Mouse (Mus musculus) lung, embryonic 16.5 days (tissue): ENCODE measurements at regions not wholly inside any gene's neighbourhood (a gene's known extent, or its start where the extent isn't known, plus 50 kb on each side); places are given as distances from the start of the nearest gene placed in this dataset.
A peak's percentile ranks its signal among the peaks of the same experiment; 100 is the strongest.

Experiments
- ATAC-seq: fragments of 200-750 bp; cut with Nextera tagmentation; 2 replicates; pipeline ENCODE4 v1.8.0; 2017; ENCODE audit warnings: low read depth, mild to moderate bottlenecking, moderate library complexity
- H3K27ac ChIP-seq: fragments of 300-500 bp; sonication (generic); 2 replicates; pipeline ENCODE4 v1.5.1; 2014; ENCODE audit warnings: mild to moderate bottlenecking, control low read depth, low read length
- H3K27me3 ChIP-seq: fragments of 300-500 bp; sonication (generic); 2 replicates; pipeline ENCODE4 v1.6.1; 2014; ENCODE audit warnings: low read depth, low read length, mixed read lengths; ENCODE audit not compliant: control insufficient read depth, insufficient read depth
- H3K36me3 ChIP-seq: fragments of 300-500 bp; sonication (generic); 2 replicates; pipeline ENCODE4 v1.6.1; 2014; ENCODE audit warnings: low read length; ENCODE audit not compliant: control insufficient read depth, insufficient read depth
- H3K4me1 ChIP-seq: fragments of 300-500 bp; sonication (generic); replicated peaks from 2 replicates; pipeline ENCODE4 v1.6.1; 2014; ENCODE audit warnings: low read length, mixed read lengths; ENCODE audit not compliant: control insufficient read depth, insufficient read depth
- H3K4me2 ChIP-seq: fragments of 300-500 bp; sonication (generic); 2 replicates; pipeline ENCODE4 v1.6.1; 2014; ENCODE audit warnings: low read depth, low read length, control low read depth
- H3K4me3 ChIP-seq: fragments of 300-500 bp; sonication (generic); 2 replicates; pipeline ENCODE4 v1.5.1; 2014; ENCODE audit warnings: mild to moderate bottlenecking, low read length, control low read depth
- H3K9ac ChIP-seq: fragments of 300-500 bp; sonication (generic); 2 replicates; pipeline ENCODE4 v1.6.1; 2014; ENCODE audit warnings: low read length, control low read depth
- H3K9me3 ChIP-seq: fragments of 300-500 bp; sonication (generic); 2 replicates; pipeline ENCODE4 v1.6.1; 2016; ENCODE audit warnings: low read length; ENCODE audit not compliant: control insufficient read depth
- WGBS: fragments of 180-500 bp; shearing (Covaris S2); extraction: QIAGEN DNeasy Blood & Tissue Kit; methylation state at CpG from one replicate; pipeline ENCODE4 v1.1.7; 2014; 5-methylcytosine and 5-hydroxymethylcytosine counted together

- no peaks in the 10 kb centered on the region for H3K27me3 ChIP-seq
- no peak overlapping the region for H3K9ac ChIP-seq
- ATAC-seq, result no peak
- H3K4me2 ChIP-seq, result no peak overlapping the region
- no peaks in the 10 kb centered on the region for H3K36me3 ChIP-seq
- no peak overlapping the region for H3K4me3 ChIP-seq
- 74% methylated on average over 4 of the region's 4 CpGs for WGBS
- H3K4me1 ChIP-seq, result no peaks in the 10 kb centered on the region
- H3K27ac ChIP-seq, result no peak overlapping the region
- H3K9me3 ChIP-seq, result no peaks in the 10 kb centered on the region
These were observed 1596.7 kb downstream of the D3Ertd751e start for GRCm38 (mm10) chr3:43339101-43339500.

DNA sequence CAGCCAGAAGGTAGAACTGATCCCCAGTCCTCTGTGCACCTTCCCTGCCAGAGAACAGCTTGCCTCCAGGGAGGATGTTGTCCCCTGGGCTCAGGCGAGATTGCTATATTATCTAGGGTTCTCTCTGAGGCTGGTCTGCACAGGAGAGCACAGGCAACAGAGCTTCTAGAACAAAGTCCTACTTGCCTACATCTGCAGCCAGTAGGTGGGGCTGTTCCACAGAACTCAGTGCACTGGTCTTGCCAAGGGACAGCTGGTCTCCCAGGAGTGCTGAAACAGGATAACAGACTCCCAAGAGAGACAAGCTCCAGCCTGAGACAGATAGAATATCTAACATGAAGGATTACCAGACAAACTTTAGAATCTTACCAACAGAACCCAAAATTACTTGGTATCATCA is 1600.5 kb downstream of the D3Ertd751e start:
- no peaks in the 10 kb centered on the region for H3K4me1 ChIP-seq
- no peaks in the 10 kb centered on the region for H3K9me3 ChIP-seq
- ATAC-seq, result no peak
- H3K9ac ChIP-seq, result no peak overlapping the region
- H3K27ac ChIP-seq, result no peak overlapping the region
- no peaks in the 10 kb centered on the region for H3K27me3 ChIP-seq
- no peaks in the 10 kb centered on the region for H3K36me3 ChIP-seq
- no peak overlapping the region for H3K4me3 ChIP-seq
- WGBS, result 94% methylated on average over 1 of the region's 1 CpGs
- no peak overlapping the region for H3K4me2 ChIP-seq

- H3K9me3 ChIP-seq, result no peaks in the 10 kb centered on the region
- no peak overlapping the region for H3K27ac ChIP-seq
- no peaks in the 10 kb centered on the region for H3K36me3 ChIP-seq
- no peaks in the 10 kb centered on the region for H3K27me3 ChIP-seq
- H3K9ac ChIP-seq, result no peak overlapping the region
- no peak overlapping the region for H3K4me3 ChIP-seq
- peak; percentile 93 for ATAC-seq
- no peaks in the 10 kb centered on the region for H3K4me1 ChIP-seq
- no peak overlapping the region for H3K4me2 ChIP-seq
These were observed 1610.4 kb downstream of the D3Ertd751e start for GRCm38 (mm10) chr3:43352829-43353228.

GRCm38 (mm10) chr3:43358511-43358910 is 1616.1 kb downstream of the D3Ertd751e start:
- Histone ChIP-seq H3K4me1 (no peaks in the 10 kb centered on the region), H3K4me2 (no peak overlapping the region), H3K27ac (no peak overlapping the region), H3K4me3 (no peak overlapping the region), H3K36me3 (no peaks in the 10 kb centered on the region), H3K9me3 (no peaks in the 10 kb centered on the region), H3K27me3 (no peaks in the 10 kb centered on the region), H3K9ac (no peak overlapping the region)
- ATAC-seq, result no peak
- 79% methylated on average over 1 of the region's 1 CpGs for WGBS

DNA sequence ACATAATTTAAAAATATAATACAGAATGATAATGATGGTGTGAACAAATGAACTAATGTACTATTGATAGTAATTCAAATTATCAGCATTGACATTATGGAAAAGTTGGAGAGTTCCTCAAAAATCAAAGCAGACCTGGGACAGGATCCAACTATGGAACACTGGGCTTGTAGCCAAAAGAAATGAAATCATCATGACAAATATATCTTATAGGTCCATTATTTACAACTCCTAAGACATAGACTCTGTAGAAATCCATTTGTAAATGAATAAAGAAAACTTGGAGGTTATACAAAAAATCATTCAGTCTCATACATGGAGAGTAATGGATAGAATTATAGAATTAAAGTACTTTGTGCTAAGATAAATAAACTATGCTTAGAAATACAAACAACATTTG is 1657.5 kb downstream of the D3Ertd751e start:
- H3K9me3 ChIP-seq, result no peaks in the 10 kb centered on the region
- no peak overlapping the region for H3K9ac ChIP-seq
- H3K36me3 ChIP-seq, result no peaks in the 10 kb centered on the region
- H3K27me3 ChIP-seq, result no peaks in the 10 kb centered on the region
- H3K4me3 ChIP-seq, result no peak overlapping the region
- ATAC-seq, result peak; percentile 38; the same call in 1 of the 2 replicates
- H3K4me1 ChIP-seq, result no peaks in the 10 kb centered on the region
- H3K27ac ChIP-seq, result no peak overlapping the region
- H3K4me2 ChIP-seq, result no peak overlapping the region

GRCm38 (mm10) chr3:43424886-43425285 is 1682.5 kb downstream of the D3Ertd751e start:
- H3K4me2 ChIP-seq, result no peak overlapping the region
- no peaks in the 10 kb centered on the region for H3K4me1 ChIP-seq
- H3K27me3 ChIP-seq, result no peaks in the 10 kb centered on the region
- no peaks in the 10 kb centered on the region for H3K9me3 ChIP-seq
- H3K4me3 ChIP-seq, result no peak overlapping the region
- peak; percentile 72; the same call in 1 of the 2 replicates for ATAC-seq
- WGBS, result 26% methylated on average over 1 of the region's 1 CpGs
- H3K27ac ChIP-seq, result no peak overlapping the region
- no peaks in the 10 kb centered on the region for H3K36me3 ChIP-seq
- H3K9ac ChIP-seq, result no peak overlapping the region

- H3K27me3 ChIP-seq, result no peaks in the 10 kb centered on the region
- no peak overlapping the region for H3K4me2 ChIP-seq
- no peak overlapping the region for H3K27ac ChIP-seq
- H3K9me3 ChIP-seq, result no peaks in the 10 kb centered on the region
- no peak overlapping the region for H3K9ac ChIP-seq
- ATAC-seq, result peak; percentile 65
- no peaks in the 10 kb centered on the region for H3K36me3 ChIP-seq
- H3K4me3 ChIP-seq, result no peak overlapping the region
- no peaks in the 10 kb centered on the region for H3K4me1 ChIP-seq
These were observed 1684.3 kb downstream of the D3Ertd751e start for GRCm38 (mm10) chr3:43426672-43427071.

DNA sequence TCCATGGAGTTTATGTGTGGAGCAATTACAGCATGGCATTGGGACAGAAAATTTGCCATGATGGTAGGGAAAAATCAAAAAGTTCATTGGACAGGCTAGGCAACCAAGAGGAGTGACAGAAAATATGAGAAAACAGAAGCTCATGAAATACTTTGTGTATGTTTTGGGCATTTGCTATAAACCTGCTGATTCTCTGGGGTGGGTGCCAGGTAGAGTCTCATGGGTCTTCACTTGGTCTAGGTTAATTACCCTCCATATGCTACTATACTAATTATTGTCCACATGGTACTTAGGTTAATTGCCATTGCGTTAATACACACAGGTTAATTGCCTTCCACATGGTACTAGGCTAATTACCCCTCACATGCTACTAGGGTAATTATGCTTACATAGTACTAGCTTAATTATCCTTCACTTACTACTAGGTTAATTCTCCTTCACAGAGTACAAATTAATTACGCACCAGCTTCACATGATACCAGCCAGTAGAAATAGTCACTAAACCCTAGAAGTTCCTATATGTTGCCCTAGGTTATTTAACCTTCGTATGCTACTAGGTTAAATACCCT is 1719.2 kb downstream of the D3Ertd751e start:
- Histone ChIP-seq H3K4me3 (no peak overlapping the region), H3K27me3 (no peaks in the 10 kb centered on the region), H3K4me1 (no peaks in the 10 kb centered on the region), H3K27ac (no peak overlapping the region), H3K4me2 (no peak overlapping the region), H3K9me3 (no peaks in the 10 kb centered on the region), H3K9ac (no peak overlapping the region), H3K36me3 (no peaks in the 10 kb centered on the region)
- ATAC-seq, result no peak
- WGBS, result 84% methylated on average over 3 of the region's 3 CpGs
